Mouse (Mus musculus) fat pad, adult 2 months (tissue): ENCODE data around the gene Ak8.

Source experiments
- DNase-seq: peaks from one replicate; pipeline ENCODE4 v3.0.0-alpha.2; 2011; ENCODE audit warnings: low read depth, low spot score; ENCODE audit errors: extremely low read depth

The Ak8 gene

GRCm38 (mm10) chr2:28730676-28731075 is 30.7 kb downstream of the Ak8 start:
- no peak for DNase-seq

GRCm38 (mm10) chr2:28737112-28737511 is 37.1 kb downstream of the Ak8 start:
- DNase-seq = no peak

- no peak for DNase-seq
These were observed 40.2 kb downstream of the Ak8 start for GRCm38 (mm10) chr2:28740159-28740558.

GRCm38 (mm10) chr2:28742701-28743100 is 42.7 kb downstream of the Ak8 start:
- no peak for DNase-seq

- no peak for DNase-seq
These were observed 46.8 kb downstream of the Ak8 start for GRCm38 (mm10) chr2:28746682-28747332.

- DNase-seq = no peak
These were observed 47.7 kb downstream of the Ak8 start for GRCm38 (mm10) chr2:28747705-28748104.

- DNase-seq = no peak
These were observed 51.2 kb downstream of the Ak8 start for GRCm38 (mm10) chr2:28751186-28751585.

GRCm38 (mm10) chr2:28751658-28752057 is 51.7 kb downstream of the Ak8 start:
- DNase-seq = no peak

GRCm38 (mm10) chr2:28752388-28752787 is 52.4 kb downstream of the Ak8 start:
- no peak for DNase-seq

GRCm38 (mm10) chr2:28755451-28755850 is 55.5 kb downstream of the Ak8 start:
- DNase-seq = peak; percentile 1

GRCm38 (mm10) chr2:28756201-28756600 is 56.2 kb downstream of the Ak8 start:
- no peak for DNase-seq

- no peak for DNase-seq
These were observed 59.5 kb downstream of the Ak8 start for GRCm38 (mm10) chr2:28759441-28759840.

GRCm38 (mm10) chr2:28766590-28766989 is 66.6 kb downstream of the Ak8 start:
- no peak for DNase-seq

GRCm38 (mm10) chr2:28767041-28767440 is 67.1 kb downstream of the Ak8 start:
- DNase-seq = no peak

GRCm38 (mm10) chr2:28770697-28771096 is 70.7 kb downstream of the Ak8 start:
- DNase-seq = no peak

GRCm38 (mm10) chr2:28774073-28774472 is 74.1 kb downstream of the Ak8 start:
- no peak for DNase-seq

- DNase-seq = no peak
These were observed 76.8 kb downstream of the Ak8 start for GRCm38 (mm10) chr2:28776728-28777127.

GRCm38 (mm10) chr2:28780001-28780782 is 80.2 kb downstream of the Ak8 start:
- DNase-seq = no peak

- no peak for DNase-seq
These were observed 81.3 kb downstream of the Ak8 start for GRCm38 (mm10) chr2:28781310-28781709.

GRCm38 (mm10) chr2:28786355-28787066 is 86.5 kb downstream of the Ak8 start:
- DNase-seq = no peak

GRCm38 (mm10) chr2:28787067-28787619 is 87.2 kb downstream of the Ak8 start:
- DNase-seq = no peak
